Mouse (Mus musculus): ENCODE data around the gene Tuba1c.

- TF ChIP-seq CTCF (IDR thresholded peaks at IDR 0.05; ENCODE audit: borderline replicate concordance, control insufficient read depth, extremely low read depth, insufficient read depth, low read length, poor library complexity) (no peak), POLR2A (IDR thresholded peaks at IDR 0.05; ENCODE audit: control insufficient read depth, extremely low read depth, insufficient read depth, low read length, poor library complexity) (no peak)
Measured at GRCm38 (mm10) chr15:99011946-99012345, 17.7 kb upstream of the Tuba1c start.

Data from thymus, adult 2 months (tissue).